Mouse (Mus musculus): Measurements from ENCODE around the gene Wdr83os. TPM values are rescaled to one million over a fixed set of nuclear protein-coding genes. Genes with fewer than 3 reads are reported as not detected.

Wdr83os gene
- 66.9 and 70.6 TPM in 2 replicates for polyA plus RNA-seq (2015; fragmentation: Nextera tagmentation; extraction: Ambion mirVana)

DNA sequence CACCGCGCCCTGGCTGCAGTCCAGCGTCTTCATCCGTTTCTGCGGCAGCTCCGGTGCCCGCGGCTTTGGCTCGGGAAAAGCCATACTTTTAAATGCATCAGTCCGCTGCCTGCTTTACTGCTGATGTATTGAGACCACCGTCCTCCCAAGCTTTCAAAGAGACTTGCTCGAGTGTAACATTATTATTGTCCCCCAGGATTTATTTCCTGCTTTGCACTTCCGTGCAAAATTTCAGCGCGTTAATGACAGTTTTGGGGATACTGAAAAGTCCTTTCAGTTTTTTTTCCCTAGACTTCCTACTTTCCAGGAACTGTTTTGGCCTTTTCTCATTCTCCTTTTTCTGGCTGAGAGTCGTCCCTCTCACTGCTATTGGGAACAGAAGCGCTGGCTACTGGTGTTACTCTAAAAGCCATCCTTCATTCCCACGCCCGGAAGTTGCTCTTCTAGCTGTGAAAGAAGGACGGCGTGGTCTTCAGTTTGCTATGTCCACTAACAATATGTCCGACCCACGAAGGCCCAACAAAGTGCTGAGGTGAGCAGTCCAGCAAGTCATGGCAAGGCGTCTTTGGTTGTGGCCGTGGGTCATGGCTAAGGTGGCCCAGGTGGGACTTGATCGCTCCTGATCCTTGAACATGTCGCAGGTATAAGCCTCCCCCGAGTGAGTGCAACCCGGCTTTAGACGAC is at the start of gene Wdr83os:
TSS of gene Wdr83os (plus strand) at position 209 of the 684 bp plus-strand sequence.

DNA sequence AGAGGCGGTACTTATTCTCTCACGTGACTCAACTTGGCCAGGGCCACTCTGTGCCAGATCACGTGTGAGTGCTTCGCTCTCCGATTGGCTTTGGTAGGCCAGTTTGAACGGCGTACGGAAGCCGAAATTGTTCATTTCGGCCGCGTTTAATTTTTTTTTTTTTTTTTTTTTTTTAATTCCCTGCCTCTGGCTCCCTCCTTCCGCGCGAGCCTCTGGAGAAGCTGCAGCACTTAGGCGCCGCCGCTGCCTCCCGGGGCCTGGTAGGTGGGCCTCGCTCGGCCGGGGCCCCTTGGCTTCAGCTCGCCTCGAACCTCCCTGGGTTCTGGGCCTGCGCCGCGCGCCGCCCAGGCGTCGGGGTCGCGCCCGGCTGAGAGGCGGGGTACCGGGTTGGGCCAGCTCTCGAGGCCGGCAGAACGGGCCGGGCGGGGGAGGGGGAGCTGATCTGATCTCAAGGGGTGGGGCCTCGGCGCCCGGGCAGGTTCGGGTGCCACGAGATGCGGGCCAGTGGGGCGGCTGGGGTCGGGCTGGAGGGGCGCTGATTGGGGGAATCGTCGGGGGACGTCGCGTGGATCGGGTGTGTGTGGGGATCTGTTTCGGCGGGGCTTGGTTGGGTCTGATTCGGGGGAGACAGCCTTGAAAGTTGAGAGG is 43.7 kb upstream of the Wdr83os start, which contains the start of gene Tnpo2:
TSS of gene Tnpo2 (plus strand) at position 198 of the 648 bp plus-strand sequence.

GRCm38 (mm10) chr8:85059879-85060616 is 20.5 kb upstream of the Wdr83os start, which contains the start of gene Fbxw9:
TSS of gene Fbxw9 (plus strand) at chr8:85060055.

GRCm38 (mm10) chr8:85067982-85068381 is 12.6 kb upstream of the Wdr83os start, which contains the start of gene Gm5741:
TSS of gene Gm5741 (minus strand) at chr8:85067982.

DNA sequence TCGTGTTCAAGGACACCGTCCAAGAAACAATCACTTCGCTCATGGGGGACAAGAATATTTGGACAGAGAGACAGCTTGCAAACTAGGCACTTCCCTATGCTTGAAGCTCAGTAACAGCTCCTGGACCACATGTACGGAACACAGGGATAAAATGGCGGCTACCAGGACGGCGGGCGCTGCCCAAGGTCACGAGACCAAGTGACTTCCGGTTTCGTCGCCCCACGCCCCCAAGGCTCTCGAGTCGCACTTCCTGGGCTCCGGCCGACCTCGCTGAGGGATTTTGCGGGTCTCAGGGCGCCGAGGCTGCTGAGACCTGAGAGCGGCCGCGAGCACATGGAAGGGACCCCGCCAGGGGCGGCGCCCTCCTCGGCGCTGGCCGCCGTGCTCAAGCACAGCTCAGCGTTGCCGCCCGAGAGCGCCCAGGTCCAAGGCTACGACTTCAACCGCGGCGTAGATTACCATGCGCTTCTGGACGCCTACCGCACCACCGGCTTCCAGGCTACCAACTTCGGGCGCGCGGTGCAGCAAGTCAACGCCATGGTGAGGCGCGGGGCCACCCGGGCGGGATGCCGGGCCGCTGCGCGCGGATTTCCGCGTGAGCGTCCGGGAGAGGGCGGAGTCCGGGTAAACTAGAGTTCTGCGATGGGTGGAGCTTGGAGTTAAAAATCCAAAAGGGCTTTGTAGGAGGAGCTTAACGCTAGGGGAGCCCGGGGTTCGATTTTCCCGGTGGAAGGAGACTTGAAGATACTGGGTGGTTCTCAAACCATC is 8.8 kb upstream of the Wdr83os start, which contains the start of gene Dhps:
TSS of gene Dhps (plus strand) at position 244 of the 768 bp plus-strand sequence.

DNA sequence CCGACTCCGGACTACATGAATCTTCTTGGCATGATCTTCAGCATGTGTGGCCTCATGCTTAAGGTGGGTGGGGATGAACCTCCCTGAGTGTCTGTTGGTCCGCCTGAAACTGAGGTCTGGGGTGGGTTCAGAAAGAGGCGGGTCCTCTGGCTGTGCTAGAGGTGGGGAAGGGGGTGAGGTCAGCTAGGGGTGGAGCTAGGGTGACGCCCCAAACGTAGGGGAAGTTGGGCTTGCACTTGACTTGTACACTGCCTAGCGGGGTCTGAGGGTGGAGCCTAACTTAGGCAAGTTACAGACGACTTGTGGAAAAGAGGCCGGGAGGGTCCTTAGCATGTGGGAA is 646 bp downstream of the Wdr83os start, which contains the start of gene Wdr83:
TSS of gene Wdr83 (minus strand) at position 91 of the 340 bp plus-strand sequence.

GRCm38 (mm10) chr8:85083108-85083813 is 2.7 kb downstream of the Wdr83os start, which contains the start of gene Man2b1:
TSS of gene Man2b1 (plus strand) at chr8:85083270.

GRCm38 (mm10) chr8:85122995-85123394 is 42.5 kb downstream of the Wdr83os start, which contains the start of gene Zfp791:
TSS of gene Zfp791 (minus strand) at chr8:85123095.

Small RNA genes lying within 50 kb of the gene (microRNA-seq; reads per million reads assigned to microRNA genes)
- gene Gm23388 (0 to 0.21 reads per million in 2 experiments), gene Mir7070 (0.85 to 2.0 reads per million in 2 experiments)

Other genes starting within 250 kb of the Wdr83os start
- gene Gadd45gip1, start 249.2 kb upstream of the Wdr83os start, polyA plus RNA-seq (2015; fragmentation: Nextera tagmentation; extraction: Ambion mirVana): 66.7 and 71.6 TPM in 2 replicates
- gene Rad23a, start 240.1 kb upstream of the Wdr83os start, polyA plus RNA-seq (2015; fragmentation: Nextera tagmentation; extraction: Ambion mirVana): 156 and 158 TPM in 2 replicates
- gene Calr, start 233.8 kb upstream of the Wdr83os start, polyA plus RNA-seq (2015; fragmentation: Nextera tagmentation; extraction: Ambion mirVana): 182 and 260 TPM in 2 replicates
- 37.7 and 40.9 TPM in 2 replicates for gene Farsa, start 223.8 kb upstream of the Wdr83os start, polyA plus RNA-seq (2015; fragmentation: Nextera tagmentation; extraction: Ambion mirVana)
- gene Syce2, start 208.6 kb upstream of the Wdr83os start, polyA plus RNA-seq (2015; fragmentation: Nextera tagmentation; extraction: Ambion mirVana): 11.9 and 16.7 TPM in 2 replicates
- 25.0 and 25.2 TPM in 2 replicates for gene Gcdh, start 186.8 kb upstream of the Wdr83os start, polyA plus RNA-seq (2015; fragmentation: Nextera tagmentation; extraction: Ambion mirVana)
- gene Klf1, start 178.8 kb upstream of the Wdr83os start, polyA plus RNA-seq (2015; fragmentation: Nextera tagmentation; extraction: Ambion mirVana): 0.33 and 0.42 TPM in 2 replicates
- gene Dnase2a, start 172.2 kb upstream of the Wdr83os start, polyA plus RNA-seq (2015; fragmentation: Nextera tagmentation; extraction: Ambion mirVana): 6.7 and 7.6 TPM in 2 replicates
- gene Mast1, start 143.4 kb upstream of the Wdr83os start, polyA plus RNA-seq (2015; fragmentation: Nextera tagmentation; extraction: Ambion mirVana): not detected in 2 replicates
- gene Rtbdn, start 133.7 kb upstream of the Wdr83os start, polyA plus RNA-seq (2015; fragmentation: Nextera tagmentation; extraction: Ambion mirVana): not detected in 2 replicates
- not detected in 2 replicates for gene Gm49661, start 111.3 kb upstream of the Wdr83os start, polyA plus RNA-seq (2015; fragmentation: Nextera tagmentation; extraction: Ambion mirVana)
- gene Prdx2, start 111.2 kb upstream of the Wdr83os start, polyA plus RNA-seq (2015; fragmentation: Nextera tagmentation; extraction: Ambion mirVana): 348 and 353 TPM in 2 replicates
- gene Rnaseh2a, start 111.0 kb upstream of the Wdr83os start, polyA plus RNA-seq (2015; fragmentation: Nextera tagmentation; extraction: Ambion mirVana): 41.5 and 48.0 TPM in 2 replicates
- 11.2 and 16.5 TPM in 2 replicates for gene Junb, start 102.0 kb upstream of the Wdr83os start, polyA plus RNA-seq (2015; fragmentation: Nextera tagmentation; extraction: Ambion mirVana)
- gene Hook2, start 90.1 kb upstream of the Wdr83os start, polyA plus RNA-seq (2015; fragmentation: Nextera tagmentation; extraction: Ambion mirVana): 7.2 and 8.0 TPM in 2 replicates
- not detected in 2 replicates for gene Best2, start 66.2 kb upstream of the Wdr83os start, polyA plus RNA-seq (2015; fragmentation: Nextera tagmentation; extraction: Ambion mirVana)
- 57.5 and 68.3 TPM in 2 replicates for gene Asna1, start 55.5 kb upstream of the Wdr83os start, polyA plus RNA-seq (2015; fragmentation: Nextera tagmentation; extraction: Ambion mirVana)
- 61.3 and 74.2 TPM in 2 replicates for gene Trir, start 53.9 kb upstream of the Wdr83os start, polyA plus RNA-seq (2015; fragmentation: Nextera tagmentation; extraction: Ambion mirVana)
- gene Tnpo2, start 43.8 kb upstream of the Wdr83os start, polyA plus RNA-seq (2015; fragmentation: Nextera tagmentation; extraction: Ambion mirVana): 11.4 and 12.6 TPM in 2 replicates
- 9.5 and 11.5 TPM in 2 replicates for gene Fbxw9, start 20.7 kb upstream of the Wdr83os start, polyA plus RNA-seq (2015; fragmentation: Nextera tagmentation; extraction: Ambion mirVana)
- not detected in 2 replicates for gene Gm5741, start 12.8 kb upstream of the Wdr83os start, polyA plus RNA-seq (2015; fragmentation: Nextera tagmentation; extraction: Ambion mirVana)
- gene Dhps, start 9.0 kb upstream of the Wdr83os start, polyA plus RNA-seq (2015; fragmentation: Nextera tagmentation; extraction: Ambion mirVana): 24.6 and 32.1 TPM in 2 replicates
- gene Wdr83, start 566 bp downstream of the Wdr83os start, polyA plus RNA-seq (2015; fragmentation: Nextera tagmentation; extraction: Ambion mirVana): 24.8 and 28.0 TPM in 2 replicates
- 16.2 and 20.6 TPM in 2 replicates for gene Man2b1, start 2.5 kb downstream of the Wdr83os start, polyA plus RNA-seq (2015; fragmentation: Nextera tagmentation; extraction: Ambion mirVana)
- 0.56 and 0.58 TPM in 2 replicates for gene Zfp791, start 42.4 kb downstream of the Wdr83os start, polyA plus RNA-seq (2015; fragmentation: Nextera tagmentation; extraction: Ambion mirVana)
- not detected in 2 replicates for gene Cks1brt, start 71.2 kb downstream of the Wdr83os start, polyA plus RNA-seq (2015; fragmentation: Nextera tagmentation; extraction: Ambion mirVana)
- not detected in 2 replicates for gene Olfr371, start 145.2 kb downstream of the Wdr83os start, polyA plus RNA-seq (2015; fragmentation: Nextera tagmentation; extraction: Ambion mirVana)
- gene Orc6, start 218.9 kb downstream of the Wdr83os start, polyA plus RNA-seq (2015; fragmentation: Nextera tagmentation; extraction: Ambion mirVana): 30.1 and 31.3 TPM in 2 replicates
- gene Vps35, start 219.1 kb downstream of the Wdr83os start, polyA plus RNA-seq (2015; fragmentation: Nextera tagmentation; extraction: Ambion mirVana): 73.6 and 78.5 TPM in 2 replicates